Mouse (Mus musculus) forebrain, embryonic 16.5 days (tissue): ENCODE results near the gene Prpf4. TPM values are rescaled to one million over a fixed set of nuclear protein-coding genes. Genes with fewer than 3 reads are reported as not detected.

Experiments used
- polyA plus RNA-seq: library from polyadenylated mRNA; unstranded; fragments of >200 nt; fragmentation: Nextera tagmentation; extraction: Ambion mirVana; gene quantifications from 2 replicates; pipeline ENCODE4 v1.2.1, GENCODE M21; 2015

Gene Prpf4
- polyA plus RNA-seq, 1 experiment from 2014 or later, result 18.7 TPM

Other genes starting within 250 kb of the Prpf4 start
- gene Zfp37, start 177.8 kb upstream of the Prpf4 start, polyA plus RNA-seq, result 22.8 and 22.9 TPM in 2 replicates
- 13.0 and 15.6 TPM in 2 replicates for gene Slc31a2, start 146.2 kb upstream of the Prpf4 start, polyA plus RNA-seq
- gene Fkbp15, start 48.2 kb upstream of the Prpf4 start, polyA plus RNA-seq, result 23.5 and 24.0 TPM in 2 replicates
- gene Slc31a1, start 48.1 kb upstream of the Prpf4 start, polyA plus RNA-seq, result 39.6 and 43.2 TPM in 2 replicates
- gene Cdc26, start 155 bp upstream of the Prpf4 start, polyA plus RNA-seq, result 99.8 and 104 TPM in 2 replicates
- not detected in 2 replicates for gene Rnf183, start 26.5 kb downstream of the Prpf4 start, polyA plus RNA-seq
- gene Wdr31, start 62.1 kb downstream of the Prpf4 start, polyA plus RNA-seq, result 9.8 and 13.8 TPM in 2 replicates
- 0.62 and 0.71 TPM in 2 replicates for gene Bspry, start 71.3 kb downstream of the Prpf4 start, polyA plus RNA-seq
- gene Hdhd3, start 94.7 kb downstream of the Prpf4 start, polyA plus RNA-seq, result 9.7 and 10.8 TPM in 2 replicates
- gene Alad, start 111.1 kb downstream of the Prpf4 start, polyA plus RNA-seq, result 67.7 and 68.4 TPM in 2 replicates
- 81.6 and 92.0 TPM in 2 replicates for gene Pole3, start 116.3 kb downstream of the Prpf4 start, polyA plus RNA-seq
- gene 4933430I17Rik, start 116.6 kb downstream of the Prpf4 start, polyA plus RNA-seq, result 0.58 and 0.61 TPM in 2 replicates
- 44.8 and 50.4 TPM in 2 replicates for gene Rgs3, start 151.1 kb downstream of the Prpf4 start, polyA plus RNA-seq